Mouse (Mus musculus) embryonic fibroblast, embryonic 13.5 days (primary cell): Measurements from ENCODE around the gene Serpinh1.

Source experiments
- CTCF ChIP-seq: IDR thresholded peaks from 2 replicates; pipeline ENCODE4 v1.5.1; 2011; ENCODE audit warnings: mild to moderate bottlenecking, control low read depth, low read length, moderate library complexity, borderline replicate concordance; ENCODE audit not compliant: insufficient read depth
- POLR2A ChIP-seq: IDR thresholded peaks from 2 replicates; pipeline ENCODE4 v1.6.1; 2011; ENCODE audit warnings: low read depth, mild to moderate bottlenecking, control low read depth, low read length, moderate library complexity

DNA sequence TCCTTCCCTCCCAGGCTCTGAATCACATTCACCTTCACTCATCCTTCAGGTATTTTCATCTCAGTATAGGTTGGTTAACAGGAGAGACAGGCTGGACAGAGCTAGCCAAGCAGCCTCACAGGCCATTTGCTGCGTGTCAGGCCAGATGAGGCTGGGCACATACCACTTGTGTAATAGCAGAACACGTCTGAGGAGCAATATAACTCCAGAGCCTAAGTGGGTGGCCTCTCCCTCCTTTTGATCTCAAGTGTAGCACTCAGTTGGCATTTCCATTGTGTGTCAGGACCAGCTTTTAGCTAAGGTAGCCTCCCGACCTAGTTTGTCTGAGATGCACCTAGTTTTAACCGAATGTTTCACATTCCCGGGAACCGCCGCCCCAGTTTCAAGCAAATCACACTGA is 36.8 kb downstream of the Serpinh1 start:
- TF ChIP-seq CTCF (no peak), POLR2A (no peak)
